Mouse (Mus musculus) right cerebral cortex, postnatal 4 days (tissue): ENCODE results near the gene Zc2hc1c.

Experiments used
- DNase-seq: peaks from one replicate; pipeline ENCODE4 v3.0.0-alpha.2; 2022

Gene Zc2hc1c

GRCm38 (mm10) chr12:85342310-85342709 is 53.9 kb downstream of the Zc2hc1c start:
- no peak for DNase-seq

GRCm38 (mm10) chr12:85344252-85344651 is 55.9 kb downstream of the Zc2hc1c start:
- DNase-seq: no peak

- DNase-seq: no peak
Observed at GRCm38 (mm10) chr12:85345559-85345958, 57.2 kb downstream of the Zc2hc1c start.

GRCm38 (mm10) chr12:85346374-85346773 is 58.0 kb downstream of the Zc2hc1c start:
- no peak for DNase-seq

GRCm38 (mm10) chr12:85347196-85347595 is 58.8 kb downstream of the Zc2hc1c start:
- no peak for DNase-seq

- no peak for DNase-seq
Observed at GRCm38 (mm10) chr12:85348338-85348737, 59.9 kb downstream of the Zc2hc1c start.
